Mouse (Mus musculus) forebrain, embryonic 15.5 days (tissue): ENCODE data around the gene Bicral. TPM values are rescaled to one million over a fixed set of nuclear protein-coding genes. Genes with fewer than 3 reads are reported as not detected.
"Not testable (repeated sequence)": the region's sequence is repeated elsewhere in the genome, so short reads cannot be mapped to it uniquely, and the experiment has no call there.

ENCODE experiments used
- ATAC-seq: fragments of 200-750 bp; cut with Nextera tagmentation; replicated peaks from 2 replicates; pipeline ENCODE4 v1.8.0; 2017; ENCODE audit warnings: mild to moderate bottlenecking, moderate TSS enrichment, moderate library complexity
- H3K27ac ChIP-seq: fragments of 300-500 bp; sonication (generic); replicated peaks from 2 replicates; pipeline ENCODE4 v1.5.1; 2015; ENCODE audit warnings: mild to moderate bottlenecking, inconsistent platforms
- H3K27me3 ChIP-seq: fragments of 300-500 bp; sonication (generic); 2 replicates; pipeline ENCODE4 v1.6.1; 2015; ENCODE audit warnings: inconsistent platforms
- H3K36me3 ChIP-seq: fragments of 300-500 bp; sonication (generic); 2 replicates; pipeline ENCODE4 v1.6.1; 2015; ENCODE audit warnings: mild to moderate bottlenecking, inconsistent platforms
- H3K4me1 ChIP-seq: fragments of 300-500 bp; sonication (generic); 2 replicates; pipeline ENCODE4 v1.6.1; 2015; ENCODE audit warnings: inconsistent platforms
- H3K4me2 ChIP-seq: fragments of 300-500 bp; sonication (generic); replicated peaks from 2 replicates; pipeline ENCODE4 v1.6.1; 2015; ENCODE audit warnings: mild to moderate bottlenecking, inconsistent platforms
- H3K4me3 ChIP-seq: fragments of 300-500 bp; sonication (generic); 2 replicates; pipeline ENCODE4 v1.5.1; 2015; ENCODE audit warnings: mild to moderate bottlenecking, inconsistent platforms
- H3K9ac ChIP-seq: fragments of 300-500 bp; sonication (generic); replicated peaks from 2 replicates; pipeline ENCODE4 v1.6.1; 2015; ENCODE audit warnings: mild to moderate bottlenecking, inconsistent platforms
- H3K9me3 ChIP-seq: fragments of 300-500 bp; sonication (generic); 2 replicates; pipeline ENCODE4 v1.6.1; 2016; ENCODE audit warnings: inconsistent platforms
- WGBS: fragments of 180-500 bp; shearing (Covaris S2); methylation state at CpG from one replicate; pipeline ENCODE4 v1.1.7; 2015; ENCODE audit warnings: mixed read lengths; 5-methylcytosine and 5-hydroxymethylcytosine counted together
- polyA plus RNA-seq: library from polyadenylated mRNA; unstranded; fragments of >200 nt; fragmentation: Nextera tagmentation; extraction: Ambion mirVana; gene quantifications from 2 replicates; pipeline ENCODE4 v1.2.1, GENCODE M21; 2015

Bicral gene
- polyA plus RNA-seq, 1 experiment from 2014 or later = 9.2 TPM

- 5% methylated on average over 11 of the region's 11 CpGs for WGBS
- peak overlapping the region; percentile 69 for H3K4me3 ChIP-seq
- no peak for ATAC-seq
- H3K9ac ChIP-seq = peak overlapping the region; percentile 76
- peaks cover 38% of the 10 kb centered on the region for H3K36me3 ChIP-seq
- peak overlapping the region; percentile 85 for H3K27ac ChIP-seq
- H3K9me3 ChIP-seq = no peaks in the 10 kb centered on the region
- no peaks in the 10 kb centered on the region for H3K27me3 ChIP-seq
- H3K4me2 ChIP-seq = peak overlapping the region; percentile 65
- H3K4me1 ChIP-seq = peaks cover 12% of the 10 kb centered on the region
These were observed 76.4 kb downstream of the Bicral start for GRCm38 (mm10) chr17:46781876-46782275.

DNA sequence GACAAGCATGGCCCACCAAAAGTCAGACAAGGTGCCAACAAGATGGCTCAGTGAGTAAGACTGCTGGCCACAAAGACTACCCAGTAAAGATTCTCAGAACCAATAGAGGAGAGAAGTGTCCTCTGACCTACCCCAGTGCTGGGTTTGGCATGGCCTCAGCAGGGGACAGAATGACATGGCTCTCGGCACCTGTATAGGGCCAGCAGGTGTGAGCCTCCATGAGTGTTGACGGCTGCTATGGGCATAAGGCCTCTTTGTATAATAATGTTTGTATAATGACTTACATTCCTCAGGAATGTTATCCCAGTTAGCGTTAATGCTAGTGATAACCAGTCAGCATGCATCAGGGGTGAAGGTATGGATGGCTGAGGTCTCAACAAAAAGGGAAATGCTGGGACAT lies 82.2 kb downstream of the Bicral start:
- no peak overlapping the region for H3K4me3 ChIP-seq
- WGBS = 87% methylated on average over 3 of the region's 3 CpGs
- no peak overlapping the region for H3K4me2 ChIP-seq
- no peaks in the 10 kb centered on the region for H3K9me3 ChIP-seq
- no peak overlapping the region for H3K9ac ChIP-seq
- no peak overlapping the region for H3K27ac ChIP-seq
- ATAC-seq = no peak
- H3K36me3 ChIP-seq = peaks cover 62% of the 10 kb centered on the region
- peaks cover 25% of the 10 kb centered on the region for H3K4me1 ChIP-seq
- no peaks in the 10 kb centered on the region for H3K27me3 ChIP-seq

DNA sequence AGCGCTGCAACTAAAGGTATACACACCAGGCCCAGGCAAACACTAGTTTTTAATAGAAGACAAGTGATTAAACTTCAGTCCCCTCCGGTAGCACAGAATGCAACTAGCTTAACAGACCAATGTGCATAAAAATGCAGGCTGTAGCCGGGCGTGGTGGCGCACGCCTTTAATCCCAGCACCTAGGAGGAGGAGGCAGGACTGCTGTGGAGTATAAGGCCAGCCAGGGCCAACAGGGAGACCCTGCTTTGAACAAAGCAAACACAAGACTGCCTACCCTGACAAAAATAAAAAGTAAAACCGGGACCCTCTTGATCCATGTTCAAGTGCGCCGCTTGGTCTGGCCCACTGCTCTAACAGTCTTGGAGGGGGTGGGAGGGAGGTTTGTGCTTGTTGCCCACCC lies 83.2 kb downstream of the Bicral start:
- Histone ChIP-seq H3K4me2 (no peak overlapping the region), H3K4me1 (peaks cover 21% of the 10 kb centered on the region), H3K27me3 (no peaks in the 10 kb centered on the region), H3K9me3 (no peaks in the 10 kb centered on the region), H3K36me3 (peaks cover 56% of the 10 kb centered on the region), H3K4me3 (no peak overlapping the region), H3K9ac (no peak overlapping the region), H3K27ac (no peak overlapping the region)
- no peak for ATAC-seq
- WGBS = 92% methylated on average over 9 of the region's 9 CpGs

DNA sequence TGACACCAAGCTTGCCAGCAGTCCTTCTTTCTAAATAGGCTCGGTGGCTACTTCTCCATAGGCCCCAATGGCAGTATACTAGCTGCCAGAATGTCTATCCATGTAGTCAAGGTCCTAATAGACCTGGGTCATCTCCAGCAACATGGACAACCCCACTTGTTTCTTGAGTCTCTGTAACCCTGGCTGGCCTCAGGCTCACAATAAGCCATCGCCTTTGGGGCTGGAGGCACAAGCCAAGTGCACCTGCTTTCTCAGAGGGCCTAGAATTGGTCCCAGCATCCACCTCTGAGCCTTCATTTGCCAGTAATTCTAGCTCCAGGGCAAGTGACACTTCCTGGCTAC lies 84.2 kb downstream of the Bicral start:
- Histone ChIP-seq H3K4me1 (peaks cover 21% of the 10 kb centered on the region), H3K4me3 (no peak overlapping the region), H3K36me3 (peaks cover 46% of the 10 kb centered on the region), H3K27ac (no peak overlapping the region; the same call in 1 of the 2 replicates), H3K27me3 (no peaks in the 10 kb centered on the region), H3K4me2 (no peak overlapping the region), H3K9ac (no peak overlapping the region), H3K9me3 (no peaks in the 10 kb centered on the region)
- no peak for ATAC-seq
- WGBS = 40% methylated on average over 2 of the region's 2 CpGs

DNA sequence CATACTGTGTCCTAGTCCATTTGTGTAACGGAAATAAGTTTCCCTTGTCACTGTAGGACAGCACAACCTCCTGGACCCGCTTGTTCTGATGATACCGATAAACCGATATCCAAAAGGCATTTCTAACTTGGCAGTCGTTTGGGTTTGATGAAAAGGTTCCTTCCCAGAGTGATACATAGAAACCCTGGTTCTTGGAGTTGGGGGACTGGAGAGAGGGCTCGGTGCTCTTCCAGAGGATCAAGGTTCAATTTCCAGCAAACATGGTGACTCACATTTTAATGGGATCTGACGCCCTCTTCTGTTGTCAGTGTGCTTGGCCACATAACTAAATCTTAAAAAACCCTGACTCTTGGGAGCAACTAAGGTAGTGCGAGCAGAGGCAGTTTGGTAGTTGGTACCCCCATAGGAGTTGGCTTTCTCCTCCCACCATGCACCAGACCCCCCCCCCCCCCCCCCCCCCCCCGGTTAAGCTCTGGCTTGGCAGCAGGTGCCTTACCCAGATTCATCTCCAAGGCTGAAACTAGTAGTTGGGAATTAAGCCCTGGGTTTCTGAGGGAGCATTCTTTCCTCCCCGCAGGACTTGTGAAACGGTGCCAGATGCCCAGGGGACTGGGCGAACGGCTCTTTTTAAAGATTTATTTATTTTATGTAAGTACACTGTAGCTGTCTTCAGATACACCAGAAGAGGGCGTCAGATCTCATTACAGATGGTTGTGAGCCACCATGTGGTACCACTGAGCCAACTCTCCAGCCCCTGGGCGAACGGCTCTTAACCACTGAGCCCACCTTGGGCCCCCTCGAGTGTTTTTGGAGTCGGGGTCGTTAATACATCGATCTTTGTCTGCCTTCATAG lies 84.8 kb downstream of the Bicral start:
- H3K27me3 ChIP-seq = no peaks in the 10 kb centered on the region
- H3K4me1 ChIP-seq = peaks cover 21% of the 10 kb centered on the region
- H3K9me3 ChIP-seq = no peaks in the 10 kb centered on the region
- peak overlapping the region; percentile 90 for H3K27ac ChIP-seq
- H3K36me3 ChIP-seq = peaks cover 40% of the 10 kb centered on the region
- 4% methylated on average over 19 of the region's 20 CpGs for WGBS
- no peak for ATAC-seq
- H3K4me3 ChIP-seq = peak overlapping the region; percentile 91
- peak overlapping the region; percentile 79 for H3K9ac ChIP-seq
- H3K4me2 ChIP-seq = peak overlapping the region; percentile 92

DNA sequence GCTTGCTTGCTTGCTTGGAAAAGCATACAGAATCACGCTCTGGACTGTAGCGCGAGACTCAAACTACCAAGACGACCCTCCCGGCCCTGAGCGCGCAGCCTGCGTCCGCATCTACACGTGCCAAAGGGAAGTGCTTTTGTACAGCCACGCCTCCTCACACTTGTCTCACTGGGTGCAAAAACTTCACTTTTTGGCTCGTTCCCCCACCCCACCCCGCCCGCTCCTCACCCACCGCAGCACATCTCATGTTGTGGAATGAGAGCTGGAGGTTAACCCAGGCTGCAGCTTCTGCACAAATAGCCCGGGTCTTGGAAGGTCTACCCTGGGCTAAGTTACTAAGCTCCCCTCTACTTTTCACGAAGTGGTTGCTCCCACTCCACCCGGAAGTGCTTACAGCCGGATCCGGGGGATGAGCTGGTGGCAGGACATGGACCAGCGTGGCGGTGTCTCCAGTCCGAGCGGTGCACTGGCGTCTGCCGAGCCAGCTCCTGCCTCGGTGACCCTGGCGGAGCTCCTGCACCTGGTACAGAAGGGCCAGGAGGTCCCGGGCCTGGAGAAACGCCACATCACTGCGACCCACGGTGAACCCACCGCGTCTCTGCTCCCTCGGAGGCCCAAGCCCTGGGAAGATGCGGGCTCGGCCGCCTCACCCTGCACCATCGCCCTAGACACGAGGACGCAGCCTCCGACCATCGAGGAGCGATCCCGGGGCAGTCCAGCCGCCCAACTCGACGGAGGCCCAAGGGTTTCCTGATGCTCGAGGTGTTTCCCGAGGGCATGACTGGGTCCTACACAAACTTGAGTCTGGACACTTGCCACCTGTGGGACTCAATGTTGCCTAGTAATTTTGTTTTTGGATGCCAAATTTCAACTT lies 85.6 kb downstream of the Bicral start, which contains the start of gene 2310039H08Rik:
Gene 2310039H08Rik (plus strand): TSS at position 232 of the 874 bp plus-strand sequence.
- peak; percentile 93 for ATAC-seq
- peaks cover 31% of the 10 kb centered on the region for H3K36me3 ChIP-seq
- under 1% methylated on average over 50 of the region's 50 CpGs for WGBS

DNA sequence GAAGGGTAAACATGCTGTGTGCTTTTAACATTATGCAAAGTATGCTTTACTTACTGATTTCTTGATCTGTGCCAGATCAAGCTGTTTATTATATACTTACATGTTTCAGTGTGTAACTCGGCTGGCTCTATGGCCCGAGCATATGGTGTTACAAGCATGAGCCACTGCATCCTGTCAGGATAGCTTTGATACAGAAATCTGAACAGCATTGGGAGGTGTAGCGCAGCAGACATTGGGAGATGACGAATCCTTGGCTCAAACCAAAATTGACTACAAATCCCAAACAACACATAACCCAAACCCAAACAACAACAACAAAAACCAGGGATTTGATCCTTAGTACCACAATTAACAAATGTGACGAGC lies 86.3 kb downstream of the Bicral start:
- Histone ChIP-seq H3K9me3 (no peaks in the 10 kb centered on the region), H3K4me2 (peak overlapping the region; percentile 92), H3K9ac (peak overlapping the region; percentile 79), H3K36me3 (peaks cover 25% of the 10 kb centered on the region), H3K4me3 (peak overlapping the region; percentile 91), H3K27me3 (no peaks in the 10 kb centered on the region), H3K27ac (peak overlapping the region; percentile 90), H3K4me1 (peaks cover 21% of the 10 kb centered on the region)
- whole genome bisulfite sequencing = 6% methylated on average over 5 of the region's 5 CpGs
- ATAC-seq = peak; percentile 58

More for the DNA sequence above, 85.6 kb downstream of the Bicral start, which contains the start of gene 2310039H08Rik:
- Histone ChIP-seq H3K9me3 (no peaks in the 10 kb centered on the region), H3K4me3 (peak within 1 kb of the TSS; percentile 91), H3K4me1 (peaks cover 21% of the 10 kb centered on the region), H3K27ac (peak within 1 kb of the TSS; percentile 90), H3K9ac (peak within 1 kb of the TSS; percentile 79), H3K27me3 (no peaks in the 10 kb centered on the region), H3K4me2 (peak within 1 kb of the TSS; percentile 92)

GRCm38 (mm10) chr17:46771616-46772015 lies 86.7 kb downstream of the Bicral start:
- WGBS = 64% methylated on average over 17 of the region's 17 CpGs
- Histone ChIP-seq H3K27ac (peak overlapping the region; percentile 90), H3K9me3 (no peaks in the 10 kb centered on the region), H3K27me3 (no peaks in the 10 kb centered on the region), H3K4me1 (peaks cover 21% of the 10 kb centered on the region), H3K36me3 (peaks cover 21% of the 10 kb centered on the region), H3K4me3 (peak overlapping the region; percentile 91), H3K9ac (peak overlapping the region; percentile 79), H3K4me2 (peak overlapping the region; percentile 92)
- ATAC-seq = no peak

DNA sequence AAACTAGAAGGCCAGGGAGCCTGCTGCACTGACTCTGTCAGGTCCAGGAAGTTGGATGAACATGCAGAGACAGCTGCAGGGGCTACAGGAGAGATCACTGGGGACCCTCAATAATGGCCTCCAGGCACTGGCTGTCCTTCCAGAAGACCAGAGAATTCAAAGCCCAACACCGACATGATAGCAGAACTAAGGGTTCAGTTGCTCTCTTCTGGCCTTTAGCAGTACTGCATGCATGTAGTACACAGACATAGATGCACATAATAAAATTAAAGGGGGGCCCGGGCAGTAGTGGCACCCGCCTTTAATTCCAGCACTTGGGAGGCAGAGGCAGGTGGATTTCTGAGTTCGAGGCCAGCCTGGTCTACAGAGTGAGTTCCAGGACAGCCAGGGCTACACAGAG lies 87.3 kb downstream of the Bicral start:
- no peak overlapping the region for H3K9ac ChIP-seq
- H3K36me3 ChIP-seq = peaks cover 15% of the 10 kb centered on the region
- H3K4me1 ChIP-seq = peaks cover 21% of the 10 kb centered on the region
- WGBS = 93% methylated on average over 4 of the region's 4 CpGs
- no peaks in the 10 kb centered on the region for H3K27me3 ChIP-seq
- no peak overlapping the region for H3K27ac ChIP-seq
- ATAC-seq = no peak
- H3K4me3 ChIP-seq = no peak overlapping the region
- no peak overlapping the region for H3K4me2 ChIP-seq
- H3K9me3 ChIP-seq = no peaks in the 10 kb centered on the region

- Histone ChIP-seq H3K9me3 (no peaks in the 10 kb centered on the region), H3K9ac (no peak overlapping the region), H3K27ac (no peak overlapping the region), H3K27me3 (no peaks in the 10 kb centered on the region), H3K4me2 (no peak overlapping the region), H3K4me1 (peaks cover 21% of the 10 kb centered on the region), H3K36me3 (peaks cover 10% of the 10 kb centered on the region), H3K4me3 (no peak overlapping the region)
- 89% methylated on average over 11 of the region's 11 CpGs for WGBS
- no peak for ATAC-seq
These were observed 87.7 kb downstream of the Bicral start for GRCm38 (mm10) chr17:46770546-46770945.

GRCm38 (mm10) chr17:46767868-46768267 lies 90.4 kb downstream of the Bicral start:
- H3K9me3 ChIP-seq = no peaks in the 10 kb centered on the region

GRCm38 (mm10) chr17:46764916-46765315 lies 93.4 kb downstream of the Bicral start:
- H3K36me3 ChIP-seq, ATAC-seq, H3K27ac ChIP-seq, H3K9ac ChIP-seq, H3K4me2 ChIP-seq, H3K4me1 ChIP-seq, H3K27me3 ChIP-seq, H3K4me3 ChIP-seq, H3K9me3 ChIP-seq: not testable (repeated sequence)
- WGBS = 68% methylated on average over 9 of the region's 9 CpGs

More at GRCm38 (mm10) chr17:46767868-46768267, 90.4 kb downstream of the Bicral start:
- H3K9ac ChIP-seq = no peak overlapping the region
- H3K4me1 ChIP-seq = peaks cover 7% of the 10 kb centered on the region
- no peak for ATAC-seq
- 64% methylated on average over 8 of the region's 8 CpGs for WGBS
- H3K36me3 ChIP-seq = no peaks in the 10 kb centered on the region
- no peak overlapping the region for H3K4me3 ChIP-seq
- H3K4me2 ChIP-seq = no peak overlapping the region
- H3K27me3 ChIP-seq = no peaks in the 10 kb centered on the region
- no peak overlapping the region for H3K27ac ChIP-seq
